Mouse (Mus musculus): Measurements from ENCODE around the gene Coa3. TPM values are rescaled to one million over a fixed set of nuclear protein-coding genes. Genes with fewer than 3 reads are reported as not detected.

Gene Coa3
- polyA plus RNA-seq, 1 experiment from 2014 or later: 201 TPM

DNA sequence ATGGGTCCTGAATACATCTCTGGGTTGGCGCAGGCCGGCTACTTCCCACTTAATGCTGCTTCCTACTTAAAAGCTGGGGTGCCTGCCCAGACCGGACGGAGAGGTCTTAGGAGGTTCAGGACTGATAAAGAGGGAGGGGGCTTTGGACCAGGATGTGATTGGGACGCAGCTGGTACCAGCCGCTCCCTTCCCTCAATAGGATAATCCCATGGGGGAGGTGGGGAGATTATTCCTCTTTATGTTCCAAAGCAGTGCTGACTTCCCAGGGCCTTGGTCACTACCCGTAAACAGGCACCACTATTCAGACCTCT is 32.3 kb downstream of the Coa3 start:
- H3K27me3 ChIP-seq: peaks cover 10% of the 10 kb centered on the region; the same call in 1 of the 2 replicates
- peak overlapping the region; percentile 66 for H3K4me3 ChIP-seq
- H3K36me3 ChIP-seq: no peaks in the 10 kb centered on the region
- H3K9me3 ChIP-seq: no peaks in the 10 kb centered on the region
- WGBS: 2% methylated on average over 7 of the region's 7 CpGs
- H3K4me2 ChIP-seq (replicated peaks): peak overlapping the region; percentile 98
- ATAC-seq (ENCODE audit: insufficient number of reproducible peaks, insufficient read depth, low FRiP score, low TSS enrichment): no peak; the same call in 1 of the 2 replicates
- peak overlapping the region; percentile 81 for H3K27ac ChIP-seq
- peaks cover 21% of the 10 kb centered on the region for H3K4me1 ChIP-seq
- peak overlapping the region; percentile 76 for H3K9ac ChIP-seq

DNA sequence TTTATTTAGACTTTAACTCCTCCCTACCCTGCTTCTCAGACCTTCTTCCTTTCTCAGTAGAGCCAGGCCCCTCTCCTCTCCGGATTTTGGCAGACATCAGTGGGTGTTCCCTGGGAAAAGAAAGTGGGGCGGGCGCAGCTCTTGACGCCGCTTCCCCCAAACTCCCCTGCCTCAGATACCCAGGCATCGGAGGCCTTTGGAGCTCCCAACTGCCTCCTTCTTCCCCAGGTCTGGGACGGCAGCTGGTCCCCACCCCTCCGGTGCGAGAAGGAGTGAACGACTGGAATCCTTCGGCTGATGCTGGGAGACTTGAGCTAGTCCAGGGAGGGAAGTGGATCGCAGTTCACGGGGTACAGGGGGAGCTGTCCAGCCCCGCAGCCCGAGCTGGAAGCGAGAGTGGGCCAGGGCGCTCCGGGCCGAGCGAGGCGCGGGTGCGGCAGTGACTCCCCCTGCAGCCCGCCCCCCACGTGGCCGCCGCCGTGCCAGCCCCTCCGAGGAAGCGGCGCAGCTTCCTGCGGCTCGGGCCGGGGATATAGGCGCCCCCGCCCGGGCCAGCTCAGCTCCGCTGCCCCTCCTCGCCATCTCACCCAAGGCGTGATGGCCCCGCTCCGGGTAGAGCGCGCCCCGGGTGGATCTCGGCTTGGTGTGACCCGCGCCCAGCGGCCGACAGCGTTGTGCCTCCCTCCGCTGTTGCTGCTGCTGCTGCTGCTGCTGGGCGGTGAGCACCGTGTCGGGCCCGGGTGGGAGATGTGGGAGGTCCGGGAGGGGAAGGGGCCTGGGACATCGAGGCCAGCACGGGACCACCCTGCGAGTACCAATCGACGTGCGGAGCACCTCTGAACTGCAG is 32.8 kb downstream of the Coa3 start, which contains the start of gene Ramp2:
Gene Ramp2, plus strand, starts transcription at position 174 of the 847 bp plus-strand sequence.
- Histone ChIP-seq H3K9ac (peak within 1 kb of the TSS; percentile 76), H3K4me2 (replicated peaks) (peak within 1 kb of the TSS; percentile 98), H3K36me3 (no peaks in the 10 kb centered on the region), H3K4me1 (peaks cover 21% of the 10 kb centered on the region), H3K27ac (peak within 1 kb of the TSS; percentile 81), H3K9me3 (no peaks in the 10 kb centered on the region), H3K4me3 (peak within 1 kb of the TSS; percentile 66), H3K27me3 (peaks cover 10% of the 10 kb centered on the region; the same call in 1 of the 2 replicates)
- under 1% methylated on average over 63 of the region's 63 CpGs for WGBS
- ATAC-seq (ENCODE audit: insufficient number of reproducible peaks, insufficient read depth, low FRiP score, low TSS enrichment): peak; percentile 77

DNA sequence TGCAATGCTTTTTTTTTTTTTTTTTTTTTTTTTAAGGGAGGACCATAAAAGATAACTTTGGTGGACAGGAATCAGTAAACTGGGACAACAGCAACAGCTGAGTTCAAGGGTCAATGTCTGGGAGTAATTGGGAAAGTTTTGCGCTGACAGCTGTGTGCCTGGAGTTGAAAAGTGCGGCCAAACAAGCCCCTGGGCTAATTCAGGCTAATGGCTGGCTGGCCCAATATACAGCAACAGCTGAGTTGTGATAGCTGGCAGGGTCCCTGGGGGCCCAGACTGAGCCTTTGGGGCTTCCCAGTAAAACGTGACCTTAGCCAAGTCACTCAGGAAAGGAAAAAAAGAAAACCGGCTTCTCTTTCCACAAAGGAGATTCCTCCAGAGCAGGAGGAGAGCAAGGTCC is 33.8 kb downstream of the Coa3 start:
- H3K9me3 ChIP-seq: no peaks in the 10 kb centered on the region
- 8% methylated on average over 4 of the region's 4 CpGs for WGBS
- no peak overlapping the region for H3K9ac ChIP-seq
- no peak for ATAC-seq (ENCODE audit: insufficient number of reproducible peaks, insufficient read depth, low FRiP score, low TSS enrichment)
- peaks cover 21% of the 10 kb centered on the region for H3K4me1 ChIP-seq
- peak overlapping the region; percentile 81; the same call in 1 of the 2 replicates for H3K27ac ChIP-seq
- H3K4me2 ChIP-seq (replicated peaks): peak overlapping the region; percentile 98
- H3K4me3 ChIP-seq: no peak overlapping the region
- no peaks in the 10 kb centered on the region for H3K36me3 ChIP-seq
- peaks cover 10% of the 10 kb centered on the region; the same call in 1 of the 2 replicates for H3K27me3 ChIP-seq

DNA sequence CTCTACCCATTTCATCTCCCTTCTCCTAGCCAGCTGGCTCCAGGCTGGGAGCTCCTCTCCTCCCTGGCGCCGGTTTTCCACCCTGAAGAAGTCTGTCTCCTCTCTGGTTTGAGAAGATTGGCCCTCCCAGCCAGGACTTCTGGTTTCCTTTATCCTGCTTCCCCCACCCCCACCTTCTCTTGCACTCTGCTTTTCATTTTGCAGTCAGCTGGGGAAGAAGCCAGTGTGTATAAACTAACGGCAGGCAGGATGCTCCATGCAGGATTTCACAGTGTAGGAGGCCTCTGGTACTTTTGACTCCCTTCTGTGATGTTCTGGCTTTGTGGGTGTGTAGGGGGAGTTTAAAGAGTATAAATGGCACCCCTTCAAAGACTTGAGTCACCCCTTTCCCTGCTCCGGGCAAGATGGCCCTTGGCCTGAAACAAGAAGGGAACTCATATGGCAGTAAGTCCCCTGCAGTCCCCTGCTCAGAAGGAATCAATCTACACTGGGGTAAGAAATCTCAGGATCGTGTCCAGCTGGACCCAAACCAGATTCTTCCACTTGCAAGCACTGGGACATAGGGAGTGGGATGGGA is 40.8 kb downstream of the Coa3 start:
- no peak overlapping the region for H3K9ac ChIP-seq
- ATAC-seq (ENCODE audit: insufficient number of reproducible peaks, insufficient read depth, low FRiP score, low TSS enrichment): no peak
- H3K4me2 ChIP-seq (replicated peaks): no peak overlapping the region

DNA sequence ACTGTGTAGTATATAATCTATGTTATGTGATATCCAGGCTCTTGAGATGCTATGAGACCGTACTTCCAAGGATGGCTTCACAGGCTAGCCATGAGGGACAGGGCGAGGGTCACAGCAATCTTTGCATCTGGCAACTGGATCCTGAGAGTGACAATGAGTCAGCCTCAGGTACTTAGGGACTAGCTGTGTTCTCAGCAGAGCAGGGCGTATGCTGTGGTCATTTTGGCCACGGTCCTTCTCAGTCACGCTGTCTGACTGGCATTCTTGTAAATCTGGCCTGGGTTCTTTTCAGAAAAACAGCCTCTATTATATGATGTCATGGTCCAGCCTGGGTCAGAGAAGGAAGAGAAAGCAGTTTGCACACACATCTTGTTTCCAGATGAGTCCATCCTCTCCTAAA is 42.1 kb downstream of the Coa3 start:
- WGBS: 90% methylated on average over 5 of the region's 5 CpGs
- no peak overlapping the region for H3K27ac ChIP-seq
- ATAC-seq (ENCODE audit: insufficient number of reproducible peaks, insufficient read depth, low FRiP score, low TSS enrichment): no peak
- no peaks in the 10 kb centered on the region for H3K27me3 ChIP-seq
- no peak overlapping the region for H3K9ac ChIP-seq
- H3K4me3 ChIP-seq: no peak overlapping the region
- H3K4me2 ChIP-seq (replicated peaks): no peak overlapping the region
- H3K9me3 ChIP-seq: no peaks in the 10 kb centered on the region
- no peaks in the 10 kb centered on the region for H3K36me3 ChIP-seq
- peaks cover 13% of the 10 kb centered on the region for H3K4me1 ChIP-seq

More for the DNA sequence above, 40.8 kb downstream of the Coa3 start:
- WGBS: 20% methylated on average over 5 of the region's 5 CpGs
- Histone ChIP-seq H3K27ac (peak overlapping the region; percentile 73), H3K4me1 (peaks cover 7% of the 10 kb centered on the region), H3K9me3 (no peaks in the 10 kb centered on the region), H3K27me3 (no peaks in the 10 kb centered on the region), H3K4me3 (no peak overlapping the region), H3K36me3 (no peaks in the 10 kb centered on the region)

DNA sequence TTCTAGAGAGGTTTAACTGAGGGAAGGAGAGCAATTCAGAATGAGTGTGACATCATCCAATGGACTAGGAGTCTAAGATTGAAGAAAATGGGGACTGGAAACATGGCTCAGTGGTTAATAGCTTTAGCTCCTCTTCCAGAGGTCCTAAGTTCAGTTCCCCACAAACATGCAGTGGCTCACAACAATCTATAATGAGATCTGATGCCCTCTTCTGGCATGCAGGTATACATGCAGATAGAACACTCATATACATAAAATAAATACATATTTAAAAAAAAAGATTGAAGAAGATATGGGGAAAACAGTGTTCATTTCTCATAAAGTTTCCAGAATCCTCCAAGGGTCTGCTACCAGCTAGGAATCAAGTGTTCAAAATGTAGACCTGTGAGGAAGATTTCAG is 43.5 kb downstream of the Coa3 start:
- H3K9ac ChIP-seq: no peak overlapping the region
- no peaks in the 10 kb centered on the region for H3K27me3 ChIP-seq
- no peak for ATAC-seq (ENCODE audit: insufficient number of reproducible peaks, insufficient read depth, low FRiP score, low TSS enrichment)
- H3K4me1 ChIP-seq: peaks cover 26% of the 10 kb centered on the region
- no peaks in the 10 kb centered on the region for H3K36me3 ChIP-seq
- no peaks in the 10 kb centered on the region for H3K9me3 ChIP-seq
- no peak overlapping the region for H3K27ac ChIP-seq
- no peak overlapping the region for H3K4me3 ChIP-seq
- H3K4me2 ChIP-seq (replicated peaks): no peak overlapping the region

DNA sequence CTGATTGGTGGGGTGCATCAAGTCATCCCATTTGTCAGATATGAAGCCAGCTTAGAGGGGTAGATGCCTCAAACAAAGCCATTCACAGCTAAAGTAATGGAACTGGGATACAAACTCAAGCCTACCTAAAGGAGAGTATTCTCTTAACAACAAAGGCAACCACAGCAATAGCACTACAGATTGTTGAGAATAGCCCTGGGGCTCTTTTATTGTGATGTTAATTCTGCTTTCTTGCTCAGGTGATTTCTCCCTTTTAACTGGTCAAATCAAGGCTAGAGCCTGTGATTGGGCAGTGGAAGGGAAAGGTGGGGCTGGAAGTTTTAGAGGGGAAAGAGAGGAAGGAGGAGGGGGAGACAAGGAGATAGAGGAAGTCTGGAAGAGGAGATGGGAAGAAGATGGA is 44.8 kb downstream of the Coa3 start:
- no peak overlapping the region for H3K9ac ChIP-seq
- H3K36me3 ChIP-seq: no peaks in the 10 kb centered on the region
- H3K9me3 ChIP-seq: no peaks in the 10 kb centered on the region
- no peaks in the 10 kb centered on the region for H3K27me3 ChIP-seq
- no peak overlapping the region for H3K27ac ChIP-seq
- no peak for ATAC-seq (ENCODE audit: insufficient number of reproducible peaks, insufficient read depth, low FRiP score, low TSS enrichment)
- peaks cover 35% of the 10 kb centered on the region for H3K4me1 ChIP-seq
- no peak overlapping the region for H3K4me3 ChIP-seq
- H3K4me2 ChIP-seq (replicated peaks): no peak overlapping the region

DNA sequence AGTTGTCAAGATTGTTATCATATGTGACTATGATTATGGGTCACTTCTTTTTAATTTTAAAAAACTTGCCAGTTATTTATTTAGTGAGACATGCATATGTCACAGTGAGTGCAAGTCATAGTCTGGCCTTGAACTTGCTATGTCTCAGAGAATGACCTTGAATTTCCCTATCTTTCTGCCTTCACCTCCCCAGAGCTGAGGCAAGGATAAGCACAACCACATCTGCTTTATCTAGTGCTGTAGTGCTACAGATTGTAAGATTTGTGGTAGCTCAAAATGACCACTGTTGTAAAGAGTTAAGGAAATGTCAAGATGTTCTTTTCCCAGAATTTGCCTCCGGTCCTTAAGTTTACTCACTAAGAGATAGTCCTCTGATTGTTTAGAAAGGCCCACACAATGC is 45.7 kb downstream of the Coa3 start:
- 90% methylated on average over 1 of the region's 1 CpGs for WGBS

DNA sequence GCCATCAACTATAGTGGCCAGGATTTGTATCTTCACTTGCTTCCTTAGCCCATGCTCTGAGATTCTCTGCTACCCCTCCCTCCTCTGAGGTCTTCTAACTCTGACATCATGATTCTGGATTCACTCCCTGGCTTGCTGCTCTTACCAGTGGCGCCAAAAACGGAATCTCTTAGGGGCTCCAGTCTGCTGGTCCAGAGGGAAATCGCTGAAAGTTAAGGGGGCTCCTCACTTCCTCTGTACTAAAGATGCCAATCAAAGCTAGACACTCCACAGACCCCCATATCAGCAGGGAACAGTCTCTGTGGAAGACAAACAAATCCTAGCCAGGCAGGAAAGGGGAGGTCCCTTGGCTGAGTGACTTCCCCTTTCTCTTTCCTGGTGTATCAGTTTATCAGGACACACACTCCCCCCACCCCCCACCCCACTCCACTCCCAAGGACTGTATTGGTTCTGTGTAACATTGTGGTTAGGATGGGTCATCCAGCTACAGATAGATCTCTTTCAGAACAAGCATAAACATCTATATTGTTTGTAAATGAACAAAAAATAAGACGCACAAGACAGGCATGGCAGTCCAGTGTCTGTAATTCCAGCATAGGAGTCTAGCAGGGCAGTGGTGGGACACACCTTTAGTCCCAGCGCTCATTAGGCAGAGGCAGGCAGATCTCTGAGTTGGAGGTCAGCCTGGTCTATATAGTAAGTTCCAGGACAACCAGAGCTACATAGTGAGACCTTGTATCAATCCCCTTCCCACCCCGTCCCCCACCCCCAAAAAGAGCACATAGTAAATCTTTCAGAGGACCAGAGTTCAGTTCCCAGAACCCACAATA is 46.7 kb downstream of the Coa3 start:
- Histone ChIP-seq H3K4me2 (replicated peaks) (peak overlapping the region; percentile 38), H3K9me3 (no peaks in the 10 kb centered on the region), H3K4me3 (peak overlapping the region; percentile 8; the same call in 1 of the 2 replicates), H3K36me3 (no peaks in the 10 kb centered on the region), H3K27ac (peak overlapping the region; percentile 92), H3K4me1 (peaks cover 27% of the 10 kb centered on the region), H3K27me3 (no peaks in the 10 kb centered on the region), H3K9ac (no peak overlapping the region)
- WGBS: 46% methylated on average over 6 of the region's 6 CpGs
- ATAC-seq (ENCODE audit: insufficient number of reproducible peaks, insufficient read depth, low FRiP score, low TSS enrichment): no peak; the same call in 1 of the 2 replicates

More for the DNA sequence above, 45.7 kb downstream of the Coa3 start:
- Histone ChIP-seq H3K4me2 (replicated peaks) (no peak overlapping the region), H3K36me3 (no peaks in the 10 kb centered on the region), H3K4me1 (peaks cover 35% of the 10 kb centered on the region), H3K9ac (no peak overlapping the region), H3K27ac (no peak overlapping the region), H3K27me3 (no peaks in the 10 kb centered on the region), H3K4me3 (no peak overlapping the region), H3K9me3 (no peaks in the 10 kb centered on the region)
- no peak for ATAC-seq (ENCODE audit: insufficient number of reproducible peaks, insufficient read depth, low FRiP score, low TSS enrichment)

DNA sequence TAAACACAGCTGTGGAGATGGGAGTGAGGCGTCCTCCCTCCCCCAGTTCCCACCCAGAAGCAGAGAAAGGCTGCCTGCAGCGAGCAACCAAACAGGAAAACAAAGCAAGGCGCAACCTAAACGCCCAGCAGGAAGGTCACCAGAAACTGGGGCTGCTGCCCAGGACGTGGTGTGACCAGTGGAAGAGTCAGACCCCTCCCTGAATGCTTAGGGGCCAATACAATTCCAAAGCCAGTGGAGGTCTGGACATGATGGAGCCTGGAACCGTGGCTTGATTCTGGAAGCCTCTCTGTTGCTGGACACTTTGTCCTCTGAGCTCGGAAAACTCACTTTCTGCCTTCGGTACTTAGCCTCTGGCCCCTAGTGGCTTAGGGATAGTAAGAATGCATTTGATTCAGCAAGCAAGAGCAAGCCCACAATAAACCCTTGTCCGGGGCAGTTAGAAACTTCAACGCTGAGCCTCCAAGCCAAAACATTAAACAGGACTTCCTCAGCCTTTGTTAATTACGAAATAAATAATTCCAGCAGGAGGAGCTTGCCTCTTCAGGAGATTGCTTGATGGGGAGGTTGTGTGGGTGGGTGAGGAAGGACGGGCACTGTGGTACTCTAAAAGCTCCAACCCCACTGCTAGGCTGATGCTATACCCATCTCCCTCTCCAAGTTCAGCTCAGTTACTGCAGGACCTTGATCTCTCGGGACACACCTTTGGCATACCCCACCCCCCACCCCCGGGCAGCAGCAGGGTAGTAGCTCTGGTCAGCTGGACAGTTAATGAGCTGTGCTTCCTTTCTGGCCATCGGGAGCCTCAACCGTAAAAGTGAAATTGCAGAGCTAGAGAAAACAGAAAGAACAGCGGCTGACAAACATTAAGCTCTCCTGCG is 47.7 kb downstream of the Coa3 start:
- Histone ChIP-seq H3K4me1 (peaks cover 27% of the 10 kb centered on the region), H3K9ac (0 out of 2 replicates have a peak overlapping the region, but pooled peaks have one; percentile 19), H3K36me3 (no peaks in the 10 kb centered on the region), H3K9me3 (no peaks in the 10 kb centered on the region), H3K27ac (peak overlapping the region; percentile 92), H3K4me2 (replicated peaks) (peak overlapping the region; percentile 38), H3K4me3 (peak overlapping the region; percentile 8; the same call in 1 of the 2 replicates), H3K27me3 (no peaks in the 10 kb centered on the region)
- WGBS: 6% methylated on average over 18 of the region's 18 CpGs
- 0 out of 2 replicates have a peak, but pooled peaks have one; percentile 36 for ATAC-seq (ENCODE audit: insufficient number of reproducible peaks, insufficient read depth, low FRiP score, low TSS enrichment)

DNA sequence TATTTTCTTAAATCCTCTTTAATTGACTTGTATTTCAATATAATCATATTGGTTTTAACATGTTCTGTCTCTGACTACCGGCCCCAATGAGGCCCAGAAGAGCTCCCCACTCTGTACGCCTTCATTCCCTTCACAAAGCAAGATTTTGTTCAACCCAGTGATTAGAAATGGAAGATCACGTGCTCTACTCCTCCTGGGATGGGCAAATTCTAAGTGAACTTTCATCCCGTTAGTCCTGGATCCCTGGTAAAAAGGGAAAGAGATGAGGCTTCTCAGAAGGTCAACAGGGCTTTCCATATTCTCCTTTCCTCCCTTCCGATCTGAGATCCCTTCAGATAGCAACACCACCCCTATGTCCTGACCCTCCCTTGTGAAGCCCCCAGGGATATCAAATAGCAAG is 48.4 kb downstream of the Coa3 start:
- no peak overlapping the region for H3K4me3 ChIP-seq
- no peak for ATAC-seq (ENCODE audit: insufficient number of reproducible peaks, insufficient read depth, low FRiP score, low TSS enrichment)
- H3K27ac ChIP-seq: peak overlapping the region; percentile 92
- H3K27me3 ChIP-seq: no peaks in the 10 kb centered on the region
- no peaks in the 10 kb centered on the region for H3K9me3 ChIP-seq
- no peaks in the 10 kb centered on the region for H3K36me3 ChIP-seq
- WGBS: 11% methylated on average over 5 of the region's 5 CpGs
- peak overlapping the region; percentile 38 for H3K4me2 ChIP-seq (replicated peaks)
- peaks cover 27% of the 10 kb centered on the region for H3K4me1 ChIP-seq
- H3K9ac ChIP-seq: 0 out of 2 replicates have a peak overlapping the region, but pooled peaks have one; percentile 7
